Mouse (Mus musculus) midbrain, embryonic 10.5 days (tissue): ENCODE measurements at regions not wholly inside any gene's neighbourhood (a gene's known extent, or its start where the extent isn't known, plus 50 kb on each side); places are given as distances from the start of the nearest gene placed in this dataset.

Experiments used
- DNase-seq: peaks from one replicate; pipeline ENCODE4 v3.0.0-alpha.2; 2017; ENCODE audit warnings: low spot score
- H3K27ac ChIP-seq: fragments of 300-500 bp; sonication (generic); replicated peaks from 2 replicates; pipeline ENCODE4 v1.5.1; 2016; ENCODE audit warnings: mild to moderate bottlenecking
- H3K27me3 ChIP-seq: fragments of 300-500 bp; sonication (generic); 2 replicates; pipeline ENCODE4 v1.6.1; 2016; ENCODE audit warnings: low read depth, mild to moderate bottlenecking; ENCODE audit not compliant: poor library complexity, severe bottlenecking
- H3K36me3 ChIP-seq: fragments of 300-500 bp; sonication (generic); 2 replicates; pipeline ENCODE4 v1.6.1; 2016; ENCODE audit warnings: mild to moderate bottlenecking, moderate library complexity
- H3K4me1 ChIP-seq: fragments of 300-500 bp; sonication (generic); 2 replicates; pipeline ENCODE4 v1.6.1; 2016
- H3K4me3 ChIP-seq: fragments of 300-500 bp; sonication (generic); 2 replicates; pipeline ENCODE4 v1.5.1; 2016; ENCODE audit warnings: mild to moderate bottlenecking, moderate library complexity
- H3K9me3 ChIP-seq: fragments of 300-500 bp; sonication (generic); replicated peaks from 2 replicates; pipeline ENCODE4 v1.6.1; 2016; ENCODE audit warnings: mild to moderate bottlenecking
- WGBS: fragments of 180-500 bp; shearing (Covaris S2); methylation state at CpG from one replicate; pipeline ENCODE4 v1.1.7; 2016; 5-methylcytosine and 5-hydroxymethylcytosine counted together

DNA sequence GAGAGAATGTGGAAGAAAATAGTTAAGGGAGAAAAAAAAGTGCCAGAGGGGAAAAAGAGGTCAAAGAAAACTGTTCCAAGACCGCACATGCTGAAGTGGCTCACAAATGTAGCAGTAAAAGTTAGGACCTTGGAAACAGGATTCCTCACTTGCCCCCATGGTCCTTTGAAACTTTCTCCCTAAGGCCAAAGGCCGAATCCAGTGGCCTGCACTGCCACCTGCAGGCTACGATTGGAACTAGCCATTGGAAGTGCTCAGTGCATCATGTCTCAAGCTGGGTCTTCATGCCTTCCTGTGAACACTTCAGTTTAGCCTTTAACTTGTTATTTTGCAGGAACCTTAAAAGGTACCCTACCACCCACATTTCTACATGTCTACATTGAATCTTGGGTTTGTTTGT lies 56.3 kb upstream of the Mctp2 start:
- 23% methylated on average over 3 of the region's 3 CpGs for WGBS
- DNase-seq, result peak; percentile 64

DNA sequence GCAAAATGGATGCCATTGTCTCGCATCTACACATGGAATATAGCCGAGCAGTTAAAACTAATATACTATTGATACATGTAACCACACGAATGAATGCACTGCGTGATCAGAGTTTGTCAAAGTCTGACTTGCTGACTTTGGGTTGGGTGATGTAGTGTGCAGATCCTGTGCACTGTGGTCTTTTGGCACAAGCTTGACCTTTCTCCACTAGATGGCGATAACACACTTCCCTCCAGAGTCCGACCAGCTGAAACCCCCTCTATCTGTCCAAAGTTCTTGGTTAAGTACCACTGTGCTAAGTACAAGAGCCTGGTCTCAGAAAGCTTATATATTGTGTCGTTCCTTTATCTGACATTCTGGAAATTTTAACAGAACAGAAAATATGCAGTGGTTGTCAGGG lies 84.9 kb upstream of the Mctp2 start:
- Histone ChIP-seq H3K4me3 (no peak overlapping the region), H3K4me1 (no peaks in the 10 kb centered on the region), H3K36me3 (no peaks in the 10 kb centered on the region), H3K27me3 (no peaks in the 10 kb centered on the region), H3K9me3 (no peaks in the 10 kb centered on the region), H3K27ac (no peak overlapping the region)
- peak; percentile 38 for DNase-seq
- 38% methylated on average over 7 of the region's 7 CpGs for WGBS

More for the DNA sequence above, 56.3 kb upstream of the Mctp2 start:
- Histone ChIP-seq H3K36me3 (no peaks in the 10 kb centered on the region), H3K9me3 (no peaks in the 10 kb centered on the region), H3K4me3 (no peak overlapping the region), H3K27ac (no peak overlapping the region), H3K27me3 (no peaks in the 10 kb centered on the region), H3K4me1 (no peaks in the 10 kb centered on the region)

- H3K4me1 ChIP-seq, result peaks cover 3% of the 10 kb centered on the region; the same call in 1 of the 2 replicates
- H3K27me3 ChIP-seq, result no peaks in the 10 kb centered on the region
- peak; percentile 40 for DNase-seq
- H3K36me3 ChIP-seq, result no peaks in the 10 kb centered on the region
- H3K9me3 ChIP-seq, result no peaks in the 10 kb centered on the region
- H3K27ac ChIP-seq, result no peak overlapping the region
- H3K4me3 ChIP-seq, result no peak overlapping the region
Measured at GRCm38 (mm10) chr7:72400056-72400455, 93.6 kb upstream of the Mctp2 start.

- H3K36me3 ChIP-seq, result no peaks in the 10 kb centered on the region
- H3K27me3 ChIP-seq, result no peaks in the 10 kb centered on the region
- WGBS, result 90% methylated on average over 3 of the region's 3 CpGs
- H3K9me3 ChIP-seq, result no peaks in the 10 kb centered on the region
- no peak for DNase-seq
- no peak overlapping the region for H3K27ac ChIP-seq
- no peaks in the 10 kb centered on the region for H3K4me1 ChIP-seq
- no peak overlapping the region for H3K4me3 ChIP-seq
Measured at GRCm38 (mm10) chr7:72406131-72406530, 99.7 kb upstream of the Mctp2 start.

DNA sequence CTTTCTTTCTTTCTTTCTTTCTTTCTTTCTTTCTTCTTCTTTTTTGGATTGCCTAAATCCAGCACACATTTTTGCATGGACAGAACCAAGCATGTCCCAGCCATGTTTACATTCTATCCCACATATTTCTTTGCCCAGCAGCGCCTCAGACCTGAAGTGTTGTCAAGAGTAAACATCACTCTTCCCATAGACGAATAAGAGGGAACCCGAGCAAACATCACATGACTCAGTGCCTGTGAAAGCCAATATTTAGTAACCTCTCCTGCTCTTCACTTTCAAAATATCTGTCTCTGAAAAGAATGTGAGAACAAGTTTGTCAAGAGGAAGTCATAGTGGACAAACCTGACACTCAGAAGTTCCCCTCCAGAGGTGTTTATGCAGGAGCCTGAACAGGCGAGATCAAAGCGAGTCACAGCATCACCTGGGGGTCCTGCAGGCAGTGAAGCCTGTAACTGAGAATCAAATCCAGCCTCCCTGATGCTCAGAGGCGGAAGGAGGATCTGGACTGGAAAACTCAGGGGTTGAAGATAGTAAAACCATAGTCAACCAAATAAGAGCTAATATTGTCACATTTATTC lies 102.1 kb upstream of the Mctp2 start:
- WGBS, result 70% methylated on average over 6 of the region's 6 CpGs
- no peak overlapping the region for H3K27ac ChIP-seq
- H3K36me3 ChIP-seq, result no peaks in the 10 kb centered on the region
- no peaks in the 10 kb centered on the region for H3K9me3 ChIP-seq
- no peak overlapping the region for H3K4me3 ChIP-seq
- no peak for DNase-seq
- 0 out of 2 replicates have a peak, but pooled peaks cover 2% of the 10 kb centered on the region for H3K4me1 ChIP-seq
- no peaks in the 10 kb centered on the region for H3K27me3 ChIP-seq

DNA sequence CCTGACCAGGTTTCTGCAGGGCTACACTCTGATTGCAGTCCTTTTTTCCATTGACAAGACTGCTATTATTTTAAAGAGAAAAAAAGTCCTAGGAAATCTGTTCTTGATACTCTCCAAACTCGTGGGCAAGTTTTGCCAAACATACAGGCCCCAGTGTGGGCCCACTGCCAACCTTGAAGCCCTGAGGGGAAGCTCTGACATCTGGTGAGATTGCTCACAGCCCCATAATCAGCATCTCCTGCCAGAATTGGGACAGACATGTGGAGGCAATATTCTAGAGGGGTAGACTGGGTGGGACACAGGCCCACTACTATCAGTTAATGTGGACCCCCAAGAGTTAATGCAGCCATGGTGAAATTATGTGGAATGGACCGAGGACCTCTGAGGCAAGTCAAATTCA lies 132.1 kb upstream of the Mctp2 start:
- H3K27ac ChIP-seq, result no peak overlapping the region
- no peaks in the 10 kb centered on the region for H3K9me3 ChIP-seq
- no peaks in the 10 kb centered on the region for H3K36me3 ChIP-seq
- no peak overlapping the region for H3K4me3 ChIP-seq
- no peaks in the 10 kb centered on the region for H3K4me1 ChIP-seq
- DNase-seq, result no peak
- H3K27me3 ChIP-seq, result no peaks in the 10 kb centered on the region
- 73% methylated on average over 2 of the region's 2 CpGs for WGBS

DNA sequence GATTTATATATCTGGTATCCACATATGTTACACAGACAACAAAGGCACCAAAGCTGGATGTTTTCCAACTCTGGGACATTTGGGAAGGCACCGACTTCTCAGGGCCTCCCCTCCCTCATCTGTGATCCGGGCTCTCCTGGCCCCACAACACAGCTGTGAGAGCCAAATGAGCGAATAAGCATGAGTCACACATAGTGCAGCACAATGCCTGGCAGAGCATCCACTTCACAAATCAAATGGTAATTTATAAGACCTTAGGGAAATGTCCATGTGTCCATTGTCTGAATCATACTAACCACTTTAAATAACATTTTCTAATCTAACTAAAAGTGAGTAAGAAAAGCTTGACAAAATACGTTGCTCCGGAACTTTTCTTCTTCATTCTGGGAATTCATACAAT lies 135.6 kb upstream of the Mctp2 start:
- DNase-seq, result no peak
- 90% methylated on average over 5 of the region's 5 CpGs for WGBS
- no peaks in the 10 kb centered on the region for H3K4me1 ChIP-seq
- H3K9me3 ChIP-seq, result no peaks in the 10 kb centered on the region
- no peak overlapping the region for H3K4me3 ChIP-seq
- no peaks in the 10 kb centered on the region for H3K27me3 ChIP-seq
- H3K36me3 ChIP-seq, result no peaks in the 10 kb centered on the region
- H3K27ac ChIP-seq, result no peak overlapping the region

DNA sequence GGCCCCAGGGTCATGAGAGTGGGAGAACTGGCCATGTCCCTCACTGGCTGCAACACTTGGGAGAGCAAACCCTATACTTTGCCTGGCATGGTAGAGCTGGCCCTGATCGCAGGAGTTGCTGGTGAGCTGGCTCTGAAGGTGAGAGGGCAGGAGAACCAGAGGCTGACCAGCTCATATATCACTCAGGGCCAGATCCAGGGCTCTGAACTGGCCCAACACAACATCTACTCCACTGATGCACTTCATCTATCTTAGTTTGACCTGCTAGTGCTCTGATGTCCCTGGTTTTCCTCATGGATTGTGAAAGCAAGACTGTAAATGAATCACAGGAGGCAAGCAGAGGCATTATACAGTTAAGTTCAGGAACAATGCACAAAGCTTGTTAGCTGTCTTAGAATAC lies 137.6 kb upstream of the Mctp2 start:
- H3K4me1 ChIP-seq, result no peaks in the 10 kb centered on the region
- no peaks in the 10 kb centered on the region for H3K36me3 ChIP-seq
- 95% methylated on average over 1 of the region's 1 CpGs for WGBS

GRCm38 (mm10) chr7:72444792-72445191 lies 138.4 kb upstream of the Mctp2 start:
- WGBS, result 80% methylated on average over 1 of the region's 1 CpGs
- no peak overlapping the region for H3K4me3 ChIP-seq
- H3K36me3 ChIP-seq, result no peaks in the 10 kb centered on the region
- no peaks in the 10 kb centered on the region for H3K27me3 ChIP-seq
- H3K27ac ChIP-seq, result no peak overlapping the region
- H3K4me1 ChIP-seq, result no peaks in the 10 kb centered on the region
- H3K9me3 ChIP-seq, result no peaks in the 10 kb centered on the region
- DNase-seq, result no peak

More for the DNA sequence above, 137.6 kb upstream of the Mctp2 start:
- Histone ChIP-seq H3K27me3 (no peaks in the 10 kb centered on the region), H3K27ac (no peak overlapping the region), H3K9me3 (no peaks in the 10 kb centered on the region), H3K4me3 (no peak overlapping the region)
- no peak for DNase-seq

DNA sequence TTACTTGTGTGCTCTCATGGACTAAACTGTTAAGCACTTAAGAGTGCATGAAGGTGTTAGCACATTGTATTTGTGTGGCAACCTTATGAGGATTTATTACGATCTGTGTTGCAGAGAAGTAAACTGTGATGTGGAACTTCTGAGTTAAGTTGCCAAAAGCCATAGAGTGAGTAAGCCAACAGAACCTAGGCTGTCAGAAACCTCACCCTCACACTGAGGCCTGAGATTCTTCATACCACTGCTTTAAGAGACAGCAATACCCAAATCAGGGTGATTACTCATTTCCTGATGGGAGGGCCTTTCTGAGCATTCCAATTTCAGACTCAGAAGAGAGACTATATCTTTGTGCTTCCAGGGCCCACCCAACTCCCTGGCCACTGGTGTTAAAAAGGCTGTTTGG lies 140.5 kb upstream of the Mctp2 start:
- Histone ChIP-seq H3K27me3 (no peaks in the 10 kb centered on the region), H3K36me3 (no peaks in the 10 kb centered on the region), H3K27ac (no peak overlapping the region), H3K9me3 (no peaks in the 10 kb centered on the region), H3K4me3 (no peak overlapping the region), H3K4me1 (no peaks in the 10 kb centered on the region)
- no peak for DNase-seq
- WGBS, result 98% methylated on average over 1 of the region's 1 CpGs

DNA sequence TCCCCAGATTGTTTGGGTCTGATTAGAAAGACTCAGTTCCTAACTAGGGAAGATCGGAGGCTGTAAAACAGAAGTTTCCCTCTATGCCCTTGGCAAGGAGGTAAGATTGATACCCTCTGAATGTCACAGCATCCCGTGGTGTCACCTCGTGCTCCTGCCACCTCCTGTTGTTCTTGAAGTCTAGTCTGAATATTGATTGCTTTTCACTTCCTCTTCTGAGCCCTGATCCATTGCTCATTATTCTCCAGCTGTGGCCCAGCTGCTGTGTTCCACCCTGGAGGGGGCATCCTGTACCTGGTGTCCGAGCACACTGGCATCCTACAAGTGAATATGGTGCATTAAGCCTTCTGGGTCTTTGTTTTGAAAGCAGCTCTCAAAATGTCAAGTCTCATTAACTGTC lies 156.6 kb upstream of the Mctp2 start:
- H3K27ac ChIP-seq, result no peak overlapping the region
- H3K27me3 ChIP-seq, result no peaks in the 10 kb centered on the region
- no peaks in the 10 kb centered on the region for H3K9me3 ChIP-seq
- 73% methylated on average over 4 of the region's 4 CpGs for WGBS
- no peak for DNase-seq
- H3K36me3 ChIP-seq, result no peaks in the 10 kb centered on the region
- no peaks in the 10 kb centered on the region for H3K4me1 ChIP-seq
- H3K4me3 ChIP-seq, result no peak overlapping the region

- WGBS, result 81% methylated on average over 1 of the region's 1 CpGs
- no peaks in the 10 kb centered on the region for H3K27me3 ChIP-seq
- no peaks in the 10 kb centered on the region for H3K4me1 ChIP-seq
Measured at GRCm38 (mm10) chr7:72464658-72465057, 158.2 kb upstream of the Mctp2 start.

GRCm38 (mm10) chr7:72469691-72470090 lies 163.3 kb upstream of the Mctp2 start:
- no peaks in the 10 kb centered on the region for H3K27me3 ChIP-seq
- no peaks in the 10 kb centered on the region for H3K9me3 ChIP-seq
- no peaks in the 10 kb centered on the region for H3K36me3 ChIP-seq
- no peak for DNase-seq
- H3K4me1 ChIP-seq, result no peaks in the 10 kb centered on the region
- no peak overlapping the region for H3K27ac ChIP-seq
- no peak overlapping the region for H3K4me3 ChIP-seq
- WGBS, result 86% methylated on average over 2 of the region's 2 CpGs

More at GRCm38 (mm10) chr7:72464658-72465057, 158.2 kb upstream of the Mctp2 start:
- Histone ChIP-seq H3K36me3 (no peaks in the 10 kb centered on the region), H3K9me3 (no peaks in the 10 kb centered on the region), H3K27ac (no peak overlapping the region), H3K4me3 (no peak overlapping the region)
- DNase-seq, result no peak

DNA sequence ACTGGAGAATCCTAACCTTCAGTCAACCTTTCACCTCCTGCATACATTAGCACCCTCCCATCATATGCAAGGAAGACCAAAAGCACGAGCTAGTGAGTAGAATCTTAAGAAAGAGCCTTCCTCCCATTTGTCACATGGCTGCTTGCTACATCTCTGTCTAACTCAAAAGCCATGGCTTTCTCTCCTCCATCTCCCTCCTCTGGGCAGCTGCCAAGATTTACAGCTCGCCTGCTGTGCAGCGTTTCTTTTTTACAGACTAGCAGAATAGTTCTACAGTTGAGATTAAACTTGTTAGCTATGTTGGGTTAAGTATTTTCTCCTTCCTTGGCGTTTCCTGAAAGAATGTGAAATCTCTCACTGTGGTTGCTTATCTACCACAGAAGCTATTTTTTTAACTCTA lies 168.3 kb upstream of the Mctp2 start:
- no peak overlapping the region for H3K4me3 ChIP-seq
- H3K36me3 ChIP-seq, result no peaks in the 10 kb centered on the region
- H3K4me1 ChIP-seq, result no peaks in the 10 kb centered on the region
- no peaks in the 10 kb centered on the region for H3K27me3 ChIP-seq
- 79% methylated on average over 4 of the region's 4 CpGs for WGBS
- no peaks in the 10 kb centered on the region for H3K9me3 ChIP-seq
- H3K27ac ChIP-seq, result no peak overlapping the region
- no peak for DNase-seq
